Mouse (Mus musculus) MEL (cell line): ENCODE data around the gene Kif6.

Source experiments
- EP300 ChIP-seq, 2 experiments: IDR thresholded peaks; 2 replicates each; pipeline ENCODE4 v1.6.1; 2011; ENCODE audit warnings: improper control_type of control experiment in 2 of 2, low read length in 2 of 2, low read depth in 1 of 2, mild to moderate bottlenecking in 1 of 2
- POLR2A ChIP-seq, 2 experiments: IDR thresholded peaks; 2 replicates each; pipeline ENCODE4 v1.6.1; 2011 to 2012; ENCODE audit warnings: low read length in 2 of 2, mild to moderate bottlenecking in 2 of 2, control low read depth in 1 of 2, improper control_type of control experiment in 1 of 2, low read depth in 1 of 2, moderate library complexity in 1 of 2; ENCODE audit not compliant: control insufficient read depth in 1 of 2, insufficient read depth in 1 of 2, poor library complexity in 1 of 2
- ZMIZ1 ChIP-seq: IDR thresholded peaks from 2 replicates; pipeline ENCODE4 v1.6.1; 2012; ENCODE audit warnings: low read depth, mild to moderate bottlenecking, inconsistent platforms, low read length, improper control_type of control experiment, moderate library complexity

GRCm38 (mm10) chr17:49649394-49649793 is 34.5 kb downstream of the Kif6 start:
- no peak for TF ChIP-seq POLR2A (IDR thresholded peaks at IDR 0.05; ENCODE audit: control insufficient read depth in 1 of 2, insufficient read depth in 1 of 2, low read depth in 1 of 2, low read length in 2 of 2, poor library complexity in 1 of 2)
- TF ChIP-seq ZMIZ1 = no peak
- no peak for TF ChIP-seq EP300 (IDR thresholded peaks at IDR 0.05; ENCODE audit: low read depth in 1 of 2, low read length in 2 of 2)
